Mouse (Mus musculus) thymus, postnatal 14 days (tissue): ENCODE results near the gene S100a3.

Source experiments
- DNase-seq: peaks from one replicate; pipeline ENCODE4 v3.0.0; 2021

The S100a3 gene

GRCm38 (mm10) chr3:90575320-90575719, 14.9 kb downstream of the S100a3 start:
- DNase-seq, result no peak

- DNase-seq, result no peak
Measured at GRCm38 (mm10) chr3:90576351-90577001, 16.1 kb downstream of the S100a3 start.

GRCm38 (mm10) chr3:90579433-90579832, 19.1 kb downstream of the S100a3 start:
- DNase-seq, result no peak

GRCm38 (mm10) chr3:90581141-90581540, 20.8 kb downstream of the S100a3 start:
- no peak for DNase-seq

GRCm38 (mm10) chr3:90582156-90582555, 21.8 kb downstream of the S100a3 start:
- DNase-seq, result peak; percentile 31

- DNase-seq, result no peak
Measured at GRCm38 (mm10) chr3:90582556-90582955, 22.2 kb downstream of the S100a3 start.

- no peak for DNase-seq
Measured at GRCm38 (mm10) chr3:90583893-90584292, 23.5 kb downstream of the S100a3 start.

GRCm38 (mm10) chr3:90585595-90585994, 25.2 kb downstream of the S100a3 start:
- DNase-seq, result peak; percentile 66

GRCm38 (mm10) chr3:90586016-90586643, 25.8 kb downstream of the S100a3 start:
- peak; percentile 56 for DNase-seq

GRCm38 (mm10) chr3:90586906-90587305, 26.5 kb downstream of the S100a3 start:
- DNase-seq, result peak; percentile 90

- DNase-seq, result peak; percentile 21
Measured at GRCm38 (mm10) chr3:90587361-90588101, 27.2 kb downstream of the S100a3 start.

- peak; percentile 66 for DNase-seq
Measured at GRCm38 (mm10) chr3:90589390-90589789, 29.0 kb downstream of the S100a3 start.

GRCm38 (mm10) chr3:90589947-90590346, 29.6 kb downstream of the S100a3 start, which contains the start of gene S100a2:
Gene S100a2, plus strand, starts transcription at chr3:90590247.
- DNase-seq, result no peak

- DNase-seq, result no peak
Measured at GRCm38 (mm10) chr3:90594466-90594865, 34.1 kb downstream of the S100a3 start.

- DNase-seq, result no peak
Measured at GRCm38 (mm10) chr3:90595556-90595955, 35.2 kb downstream of the S100a3 start.

GRCm38 (mm10) chr3:90596810-90597209, 36.4 kb downstream of the S100a3 start:
- no peak for DNase-seq

- DNase-seq, result no peak
Measured at GRCm38 (mm10) chr3:90597736-90598135, 37.4 kb downstream of the S100a3 start.

- no peak for DNase-seq
Measured at GRCm38 (mm10) chr3:90598212-90598611, 37.8 kb downstream of the S100a3 start.

GRCm38 (mm10) chr3:90599401-90599800, 39.0 kb downstream of the S100a3 start:
- no peak for DNase-seq

- DNase-seq, result no peak
Measured at GRCm38 (mm10) chr3:90600036-90600435, 39.7 kb downstream of the S100a3 start.

GRCm38 (mm10) chr3:90600458-90601195, 40.2 kb downstream of the S100a3 start:
- no peak for DNase-seq

GRCm38 (mm10) chr3:90601486-90602110, 41.2 kb downstream of the S100a3 start, which contains the start of gene Gm42674:
Gene Gm42674, plus strand, starts transcription at chr3:90601904.
- DNase-seq, result no peak

GRCm38 (mm10) chr3:90603623-90604022, 43.2 kb downstream of the S100a3 start, which contains the start of gene S100a4:
Gene S100a4, plus strand, starts transcription at chr3:90603771.
- DNase-seq, result no peak
